Mouse (Mus musculus): ENCODE data around the gene Thap11. TPM values are rescaled to one million over a fixed set of nuclear protein-coding genes. Genes with fewer than 3 reads are reported as not detected.

Thap11 gene
- polyA plus RNA-seq, 2 experiments, result 62.5 to 70.7 TPM

DNA sequence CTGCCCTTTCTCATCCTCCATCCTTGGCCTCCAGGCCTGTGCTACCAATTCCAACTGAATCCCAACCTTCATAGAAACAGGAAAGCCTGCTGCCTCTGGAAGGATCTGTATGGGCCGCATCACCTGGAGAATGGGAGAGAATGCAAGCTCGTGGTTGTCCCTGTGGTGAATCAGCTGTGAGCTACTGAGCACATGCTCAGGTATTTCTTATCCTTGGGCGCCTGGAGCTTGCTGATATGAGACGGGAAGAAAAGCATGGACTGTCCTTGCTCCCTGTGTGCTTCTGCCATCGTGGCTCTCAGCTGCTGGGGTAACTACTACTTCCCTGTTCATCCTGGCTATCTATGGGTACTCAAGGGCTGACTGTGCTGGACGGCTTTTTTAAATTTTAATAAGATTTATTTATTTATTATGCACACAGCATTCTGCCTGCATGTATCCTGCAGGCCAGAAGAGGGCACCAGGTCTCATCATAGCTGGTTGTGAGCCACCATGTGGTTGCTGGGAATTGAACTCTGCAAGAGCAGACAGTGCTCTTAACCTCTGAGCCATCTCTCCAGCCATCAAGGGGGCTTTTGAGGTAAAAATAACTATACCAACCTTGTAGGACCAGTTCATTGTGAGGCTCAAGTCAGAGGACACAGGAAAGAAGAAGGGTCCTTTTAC, 11.6 kb downstream of the Thap11 start:
- Histone ChIP-seq H3K9ac (ENCODE audit: low read depth, low read length, severe bottlenecking) (no peak overlapping the region), H3K27me3 (ENCODE audit: control insufficient read depth, insufficient read depth, low read length) (no peaks in the 10 kb centered on the region), H3K4me3 (replicated peaks; ENCODE audit: low read length) (no peak overlapping the region), H3K36me3 (ENCODE audit: control insufficient read depth, insufficient read depth, low read length) (peaks cover 69% of the 10 kb centered on the region), H3K9me3 (ENCODE audit: control insufficient read depth, low read length) (no peaks in the 10 kb centered on the region), H3K27ac (replicated peaks; ENCODE audit: low read depth, low read length) (no peak overlapping the region), H3K4me2 (replicated peaks; ENCODE audit: low read depth, low read length, severe bottlenecking) (no peak overlapping the region), H3K4me1 (ENCODE audit: control insufficient read depth, insufficient read depth, low read length) (peaks cover 7% of the 10 kb centered on the region)
- 88% methylated on average over 6 of the region's 6 CpGs for WGBS
- no peak for TF ChIP-seq POLR2A (IDR thresholded peaks at IDR 0.05; ENCODE audit: borderline replicate concordance, extremely low read depth, insufficient read depth, insufficient read length)
- ATAC-seq (ENCODE audit: low FRiP score, low read depth) (no peak), DNase-seq (ENCODE audit: low spot score) (no peak)

DNA sequence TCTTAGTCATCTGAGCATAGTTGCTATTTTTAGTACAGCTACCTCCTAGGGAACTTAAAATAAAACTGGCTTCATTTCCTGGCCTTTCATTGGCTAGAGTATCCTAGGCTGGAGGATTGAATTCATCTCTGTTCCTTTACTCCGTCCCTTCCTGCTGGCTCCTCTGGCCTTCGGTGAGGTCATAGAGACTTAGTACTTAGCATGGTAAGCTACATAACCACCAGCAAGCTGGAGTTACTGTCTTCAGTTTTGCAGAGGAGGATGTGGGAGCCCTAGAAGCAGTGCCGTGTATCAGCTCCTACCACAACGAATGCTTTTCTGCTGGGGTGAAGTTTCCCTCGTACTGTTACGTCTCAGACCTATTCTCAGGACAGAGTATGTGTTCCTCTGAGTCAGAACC, 19.4 kb downstream of the Thap11 start:
- Histone ChIP-seq H3K27me3 (ENCODE audit: control insufficient read depth, insufficient read depth, low read length) (no peaks in the 10 kb centered on the region), H3K4me2 (replicated peaks; ENCODE audit: low read depth, low read length, severe bottlenecking) (no peak overlapping the region), H3K36me3 (ENCODE audit: control insufficient read depth, insufficient read depth, low read length) (peaks cover 78% of the 10 kb centered on the region), H3K4me3 (replicated peaks; ENCODE audit: low read length) (no peak overlapping the region), H3K9ac (ENCODE audit: low read depth, low read length, severe bottlenecking) (no peak overlapping the region), H3K4me1 (ENCODE audit: control insufficient read depth, insufficient read depth, low read length) (no peaks in the 10 kb centered on the region), H3K27ac (replicated peaks; ENCODE audit: low read depth, low read length) (no peak overlapping the region), H3K9me3 (ENCODE audit: control insufficient read depth, low read length) (no peaks in the 10 kb centered on the region)
- 90% methylated on average over 6 of the region's 6 CpGs for WGBS
- no peak for TF ChIP-seq POLR2A (IDR thresholded peaks at IDR 0.05; ENCODE audit: borderline replicate concordance, extremely low read depth, insufficient read depth, insufficient read length)
- no peak for ATAC-seq (ENCODE audit: low FRiP score, low read depth)
- no peak for DNase-seq (ENCODE audit: low spot score)

DNA sequence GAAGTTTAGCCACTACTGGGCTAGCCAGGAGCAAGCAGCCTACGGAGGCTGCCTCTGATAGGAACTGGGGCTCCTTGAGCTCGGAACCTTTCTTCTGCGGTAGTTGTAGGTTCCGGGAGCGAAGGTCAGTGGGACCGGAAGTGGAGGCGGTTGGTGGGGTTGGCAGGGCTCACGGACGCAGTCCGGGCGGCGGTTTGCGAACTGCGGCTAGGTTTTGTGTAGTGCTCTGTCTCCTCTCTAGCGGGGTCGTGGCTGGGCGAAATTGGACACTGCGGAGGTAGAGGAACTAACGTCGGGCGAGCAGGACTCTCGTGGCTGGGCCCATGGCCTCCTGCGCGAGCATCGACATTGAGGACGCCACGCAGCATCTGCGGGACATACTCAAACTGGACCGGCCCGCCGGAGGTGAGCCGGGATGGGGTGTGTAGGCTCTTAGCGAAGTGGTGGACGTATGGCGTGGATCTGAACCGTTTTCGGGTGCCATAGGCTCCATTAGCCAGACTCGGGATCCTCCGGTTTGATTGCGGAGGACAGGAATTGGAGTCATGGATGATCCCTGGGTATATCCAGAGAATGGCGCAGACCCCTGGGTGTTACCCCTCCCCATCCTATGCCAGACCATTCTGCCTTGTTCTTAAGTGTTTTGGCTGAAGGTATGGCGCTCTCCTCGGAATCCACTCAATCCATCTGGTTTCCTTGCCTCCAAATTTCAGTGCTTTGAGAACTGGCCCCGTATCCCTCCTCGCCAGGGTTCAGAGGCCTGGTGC, 26.0 kb downstream of the Thap11 start, which contains the start of gene Edc4:
Gene Edc4, plus strand, starts transcription at position 128 of the 767 bp plus-strand sequence.
- DNase-seq (ENCODE audit: low spot score), result peak; percentile 75
- no peaks in the 10 kb centered on the region for H3K27me3 ChIP-seq (ENCODE audit: control insufficient read depth, insufficient read depth, low read length)
- TF ChIP-seq POLR2A (IDR thresholded peaks at IDR 0.05; ENCODE audit: borderline replicate concordance, extremely low read depth, insufficient read depth, insufficient read length), result peak; percentile 95; the same call in 1 of the 2 replicates
- peak; percentile 74 for ATAC-seq (ENCODE audit: low FRiP score, low read depth)
- peaks cover 57% of the 10 kb centered on the region for H3K36me3 ChIP-seq (ENCODE audit: control insufficient read depth, insufficient read depth, low read length)
- no peaks in the 10 kb centered on the region for H3K9me3 ChIP-seq (ENCODE audit: control insufficient read depth, low read length)
- WGBS, result 1% methylated on average over 45 of the region's 45 CpGs
- H3K9ac ChIP-seq (ENCODE audit: low read depth, low read length, severe bottlenecking), result peak within 1 kb of the TSS; percentile 90
- H3K4me1 ChIP-seq (ENCODE audit: control insufficient read depth, insufficient read depth, low read length), result peaks cover 12% of the 10 kb centered on the region; the same call in 1 of the 2 replicates
- peak within 1 kb of the TSS; percentile 70 for H3K4me2 ChIP-seq (replicated peaks; ENCODE audit: low read depth, low read length, severe bottlenecking)
- peak within 1 kb of the TSS; percentile 73 for H3K27ac ChIP-seq (replicated peaks; ENCODE audit: low read depth, low read length)
- peak within 1 kb of the TSS; percentile 82 for H3K4me3 ChIP-seq (replicated peaks; ENCODE audit: low read length)

DNA sequence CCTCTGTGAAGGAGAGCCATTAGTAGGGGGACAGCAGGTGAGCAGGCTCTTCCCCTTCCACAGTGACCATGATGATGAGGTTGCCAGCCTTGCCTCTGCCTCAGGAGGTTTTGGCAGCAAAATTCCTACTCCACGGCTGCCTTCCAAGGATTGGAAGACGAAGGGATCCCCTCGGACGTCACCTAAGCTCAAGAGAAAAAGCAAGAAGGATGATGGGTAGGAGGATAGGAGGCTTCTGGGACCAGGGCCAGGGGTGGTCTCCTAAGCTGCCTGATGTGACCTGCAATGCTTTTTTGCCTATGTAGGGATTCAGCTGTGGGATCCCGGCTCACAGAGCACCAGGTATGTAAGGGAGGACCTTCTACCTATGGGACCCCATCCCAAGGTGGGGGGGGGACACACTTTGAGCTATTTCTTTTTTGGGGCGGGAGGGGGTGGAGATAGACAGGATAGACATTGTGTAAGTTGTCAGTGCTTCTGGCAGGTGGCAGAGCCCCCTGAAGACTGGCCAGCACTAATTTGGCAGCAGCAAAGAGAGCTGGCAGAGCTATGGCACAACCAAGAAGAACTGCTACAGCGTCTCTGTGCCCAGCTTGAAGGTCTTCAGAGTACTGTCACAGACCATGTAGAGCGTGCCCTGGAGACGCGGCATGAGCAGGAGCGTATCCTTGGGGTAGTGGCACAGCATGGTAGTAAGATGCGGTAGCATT, 35.0 kb downstream of the Thap11 start:
- no peak overlapping the region for H3K4me3 ChIP-seq (replicated peaks; ENCODE audit: low read length)
- no peaks in the 10 kb centered on the region for H3K9me3 ChIP-seq (ENCODE audit: control insufficient read depth, low read length)
- H3K36me3 ChIP-seq (ENCODE audit: control insufficient read depth, insufficient read depth, low read length), result peaks cover 89% of the 10 kb centered on the region
- no peak for TF ChIP-seq POLR2A (IDR thresholded peaks at IDR 0.05; ENCODE audit: borderline replicate concordance, extremely low read depth, insufficient read depth, insufficient read length)
- DNase-seq (ENCODE audit: low spot score), result no peak
- H3K9ac ChIP-seq (ENCODE audit: low read depth, low read length, severe bottlenecking), result no peak overlapping the region
- WGBS, result 94% methylated on average over 12 of the region's 12 CpGs
- no peak for ATAC-seq (ENCODE audit: low FRiP score, low read depth)
- H3K4me1 ChIP-seq (ENCODE audit: control insufficient read depth, insufficient read depth, low read length), result peaks cover 3% of the 10 kb centered on the region; the same call in 1 of the 2 replicates
- H3K27me3 ChIP-seq (ENCODE audit: control insufficient read depth, insufficient read depth, low read length), result no peaks in the 10 kb centered on the region
- no peak overlapping the region for H3K4me2 ChIP-seq (replicated peaks; ENCODE audit: low read depth, low read length, severe bottlenecking)
- H3K27ac ChIP-seq (replicated peaks; ENCODE audit: low read depth, low read length), result no peak overlapping the region

DNA sequence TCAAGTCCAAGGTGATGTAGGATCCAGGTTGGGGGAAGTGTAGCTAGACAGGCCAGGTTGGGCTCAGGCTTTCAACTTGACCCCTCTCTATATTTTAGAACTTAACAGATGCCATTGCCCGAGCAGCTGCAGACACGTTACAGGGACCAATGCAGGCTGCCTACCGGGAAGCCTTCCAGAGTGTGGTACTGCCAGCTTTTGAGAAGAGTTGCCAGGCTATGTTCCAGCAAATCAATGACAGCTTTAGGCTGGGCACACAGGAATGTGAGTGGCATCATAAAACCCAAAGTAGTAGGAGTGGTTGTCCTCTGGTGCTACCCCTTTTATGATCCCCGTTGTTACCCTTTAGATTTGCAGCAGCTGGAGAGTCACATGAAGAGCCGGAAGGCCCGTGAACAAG, 35.9 kb downstream of the Thap11 start:
- no peak for TF ChIP-seq POLR2A (IDR thresholded peaks at IDR 0.05; ENCODE audit: borderline replicate concordance, extremely low read depth, insufficient read depth, insufficient read length)
- H3K36me3 ChIP-seq (ENCODE audit: control insufficient read depth, insufficient read depth, low read length), result peaks cover 83% of the 10 kb centered on the region
- H3K27me3 ChIP-seq (ENCODE audit: control insufficient read depth, insufficient read depth, low read length), result no peaks in the 10 kb centered on the region
- H3K9ac ChIP-seq (ENCODE audit: low read depth, low read length, severe bottlenecking), result no peak overlapping the region
- H3K4me2 ChIP-seq (replicated peaks; ENCODE audit: low read depth, low read length, severe bottlenecking), result no peak overlapping the region
- DNase-seq (ENCODE audit: low spot score), result no peak
- WGBS, result 88% methylated on average over 6 of the region's 6 CpGs
- H3K27ac ChIP-seq (replicated peaks; ENCODE audit: low read depth, low read length), result no peak overlapping the region
- H3K4me3 ChIP-seq (replicated peaks; ENCODE audit: low read length), result no peak overlapping the region
- ATAC-seq (ENCODE audit: low FRiP score, low read depth), result no peak
- peaks cover 3% of the 10 kb centered on the region; the same call in 1 of the 2 replicates for H3K4me1 ChIP-seq (ENCODE audit: control insufficient read depth, insufficient read depth, low read length)
- H3K9me3 ChIP-seq (ENCODE audit: control insufficient read depth, low read length), result no peaks in the 10 kb centered on the region
